ENCODE assay signal across 9 mouse cellular contexts in the genomic region with DNA sequence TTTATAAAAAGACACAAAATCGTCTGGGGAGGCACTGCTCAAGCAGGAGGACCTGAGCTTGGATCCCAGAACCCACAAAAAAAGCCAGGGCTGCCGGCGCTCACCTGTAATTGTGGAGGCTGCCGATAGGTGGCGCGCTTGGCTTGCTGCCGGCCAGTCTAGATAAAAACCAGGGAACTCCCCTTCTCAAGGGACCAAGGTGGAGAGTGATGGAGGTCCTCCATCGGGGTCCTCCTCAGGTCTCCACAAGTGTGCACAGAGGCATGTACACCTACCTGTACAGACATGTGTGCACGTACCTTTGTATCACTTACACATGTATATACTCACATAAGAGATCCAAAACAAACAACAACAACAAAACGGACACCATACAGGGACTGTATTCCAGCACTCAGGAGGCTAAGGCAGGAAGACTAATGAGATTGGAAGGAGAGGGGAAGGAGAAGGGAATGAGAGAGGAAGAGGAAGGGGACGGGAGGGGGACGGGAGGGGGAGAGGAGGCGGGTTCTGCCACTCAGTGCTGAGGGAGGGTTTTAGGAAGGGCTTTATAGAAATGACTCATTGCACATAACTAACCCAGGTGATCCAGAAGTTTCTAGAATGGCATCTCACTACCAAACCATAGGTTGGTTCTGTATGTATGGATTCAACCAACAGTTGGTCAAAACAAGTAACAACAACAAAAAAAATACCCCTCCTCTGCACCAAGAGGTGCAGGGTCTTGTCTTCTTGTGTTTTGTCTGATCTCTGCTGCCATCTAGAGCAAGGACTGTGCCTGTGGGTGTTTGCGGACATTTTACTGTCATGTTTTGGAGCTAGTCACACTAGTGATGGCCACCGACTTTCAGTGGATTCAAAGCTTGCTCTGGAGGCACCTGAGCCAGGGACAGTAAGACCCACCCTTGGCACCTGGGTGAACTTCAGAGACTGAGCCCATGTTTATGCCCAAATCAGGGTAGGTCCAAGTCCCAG. TPM values are rescaled to one million over a fixed set of nuclear protein-coding genes. Genes with fewer than 3 reads are reported as not detected.
DNase-seq lines count a peak whose midpoint lies in the region; ATAC-seq and TF ChIP-seq lines count a peak whose summit lies in the region.
"Had no signal": no experiment of that assay in that cellular context is flagged by ENCODE, and none has a peak within 500 bp of the region (broad histone marks: within the 10 kb centered on the region; RNA-seq: fewer than 3 reads in every experiment).

No protein-coding gene starts in this region.

- no peaks in the 10 kb centered on the region for H3K36me3 ChIP-seq in neural tube, embryonic 15.5 days
- H3K36me3 ChIP-seq in kidney, embryonic 15.5 days = no peaks in the 10 kb centered on the region
- no peaks in the 10 kb centered on the region for H3K36me3 ChIP-seq in liver, embryonic 14.5 days (replicated peaks; ENCODE audit: control insufficient read depth, insufficient read depth, low read depth)
- H3K36me3 ChIP-seq: hindbrain, embryonic 15.5 days had no signal

- WGBS in neural tube, embryonic 15.5 days = 47% methylated on average over 15 of the region's 15 CpGs
- WGBS in kidney, embryonic 15.5 days = 44% methylated on average over 15 of the region's 15 CpGs
- WGBS in liver, embryonic 14.5 days (ENCODE audit: insufficient replicate concordance) = 16% methylated on average over 15 of the region's 15 CpGs

- H3K4me1 ChIP-seq in neural tube, embryonic 15.5 days = no peaks in the 10 kb centered on the region
- no peaks in the 10 kb centered on the region for H3K4me1 ChIP-seq in kidney, embryonic 15.5 days
- H3K4me1 ChIP-seq in liver, embryonic 14.5 days (replicated peaks; ENCODE audit: control insufficient read depth in 2 of 2, insufficient read depth in 2 of 2, low read length in 1 of 2) = no peaks in the 10 kb centered on the region
- H3K4me1 ChIP-seq: hindbrain, embryonic 15.5 days had no signal

- no peaks in the 10 kb centered on the region for H3K27me3 ChIP-seq in neural tube, embryonic 15.5 days (replicated peaks)
- H3K27me3 ChIP-seq in kidney, embryonic 15.5 days = no peaks in the 10 kb centered on the region
- no peaks in the 10 kb centered on the region for H3K27me3 ChIP-seq in liver, embryonic 14.5 days (ENCODE audit: control insufficient read depth, insufficient read depth, low read length)
- H3K27me3 ChIP-seq: hindbrain, embryonic 15.5 days had no signal

- TF ChIP-seq EP300 in liver, embryonic 14.5 days (IDR thresholded peaks at IDR 0.05; ENCODE audit: low read depth) = no peak

- H3K9me3 ChIP-seq in neural tube, embryonic 15.5 days (replicated peaks) = no peaks in the 10 kb centered on the region
- H3K9me3 ChIP-seq in kidney, embryonic 15.5 days (replicated peaks) = no peaks in the 10 kb centered on the region
- no peaks in the 10 kb centered on the region for H3K9me3 ChIP-seq in liver, embryonic 14.5 days (ENCODE audit: control insufficient read depth, low read length)
- H3K9me3 ChIP-seq: hindbrain, embryonic 15.5 days had no signal

- H3K4me3 ChIP-seq in neural tube, embryonic 15.5 days (replicated peaks) = no peak overlapping the region
- H3K4me3 ChIP-seq in kidney, embryonic 15.5 days (replicated peaks) = no peak overlapping the region
- no peak overlapping the region for H3K4me3 ChIP-seq in liver, embryonic 14.5 days (ENCODE audit: insufficient read depth in 1 of 2, low read depth in 2 of 2, low read length in 2 of 2)
- H3K4me3 ChIP-seq: hindbrain, embryonic 15.5 days had no signal

- no peak overlapping the region for H3K27ac ChIP-seq in neural tube, embryonic 15.5 days (replicated peaks)
- no peak overlapping the region for H3K27ac ChIP-seq in kidney, embryonic 15.5 days
- H3K27ac ChIP-seq in liver, embryonic 14.5 days = no peak overlapping the region
- H3K27ac ChIP-seq: hindbrain, embryonic 15.5 days had no signal

- peak; percentile 66 for DNase-seq in neural tube, embryonic 10.5 days (ENCODE audit: extremely low spot score, low spot score)
- DNase-seq in cerebellum, adult 8-10 months = peak; percentile 65
- peak; percentile 73 for DNase-seq in gastrocnemius, postnatal 10 days
- DNase-seq in liver, embryonic 14.5 days (ENCODE audit: low read depth in 3 of 3, low spot score in 3 of 3) = peak; percentile 17 to 37 (median 22)
- peak; percentile 65 for DNase-seq in retina, embryonic 14.5 days (ENCODE audit: low spot score)
- DNase-seq in thymus, postnatal 25 days = peak; percentile 75

- H3K4me2 ChIP-seq in neural tube, embryonic 15.5 days = no peak overlapping the region
- H3K4me2 ChIP-seq in kidney, embryonic 15.5 days = peak overlapping the region; percentile 22; the same call in 1 of the 2 replicates
- H3K4me2 ChIP-seq in liver, embryonic 14.5 days (ENCODE audit: low read depth) = peak overlapping the region; percentile 21; the same call in 1 of the 2 replicates
- H3K4me2 ChIP-seq: hindbrain, embryonic 15.5 days had no signal

- no peak overlapping the region for H3K9ac ChIP-seq in neural tube, embryonic 15.5 days (replicated peaks)
- H3K9ac ChIP-seq in kidney, embryonic 15.5 days = no peak overlapping the region
- H3K9ac ChIP-seq in liver, embryonic 14.5 days (replicated peaks) = no peak overlapping the region
- H3K9ac ChIP-seq: hindbrain, embryonic 15.5 days had no signal

- no peak for ATAC-seq in neural tube, embryonic 15.5 days (ENCODE audit: low FRiP score)
- ATAC-seq in kidney, embryonic 15.5 days (replicated peaks; ENCODE audit: low FRiP score) = no peak
- peak; percentile 43; the same call in 1 of the 2 replicates for ATAC-seq in liver, embryonic 14.5 days (ENCODE audit: insufficient read depth)

- TF ChIP-seq CTCF in liver, embryonic 14.5 days (IDR thresholded peaks at IDR 0.05; ENCODE audit: low read depth) = peak; percentile 97

RNA-seq across cellular contexts. Expression of a gene that starts 10.3 kb away (rescaled TPM):
- not detected in 2 replicates for polyA plus RNA-seq in neural tube, embryonic 15.5 days (2015; fragmentation: Nextera tagmentation; extraction: Ambion mirVana)
- total RNA-seq in gastrocnemius, postnatal 10 days (2021) = under 1 TPM; 0.09 to 0.23 TPM
- polyA plus RNA-seq in kidney, embryonic 15.5 days (2015; fragmentation: Nextera tagmentation; extraction: Ambion mirVana) = not detected in 2 replicates
- 0.01 and 0.02 TPM in 2 replicates for polyA plus RNA-seq in liver, embryonic 14.5 days (2012; rRNA removed)
- not detected in 2 replicates for polyA plus RNA-seq in liver, embryonic 14.5 days (2014; fragmentation: Nextera tagmentation; extraction: Ambion mirVana)

Comparison
In these comparisons a context has a peak if more than half of its experiments do, and no peak if none do; other contexts are left out.
1. DNase-seq: peak in every context shown above with its lines; median percentile 75 in thymus, postnatal 25 days; 73 in gastrocnemius, postnatal 10 days; 66 in neural tube, embryonic 10.5 days; 65 in cerebellum, adult 8-10 months; 65 in retina, embryonic 14.5 days; 22 in liver, embryonic 14.5 days.